Mouse (Mus musculus) kidney, adult 2 months (tissue): ENCODE measurements at regions not wholly inside any gene's neighbourhood (a gene's known extent, or its start where the extent isn't known, plus 50 kb on each side); places are given as distances from the start of the nearest gene placed in this dataset.

Source experiments
- DNase-seq: peaks from one replicate; pipeline ENCODE4 v3.0.0; 2021
- H3K27ac ChIP-seq: fragments of 200-500 bp; 2 replicates; pipeline ENCODE4 v1.5.1; 2012; ENCODE audit warnings: low read depth, low read length, control low read depth, inconsistent platforms; ENCODE audit not compliant: insufficient read depth
- H3K27me3 ChIP-seq: fragments of 200-500 bp; replicated peaks from 2 replicates; pipeline ENCODE4 v1.6.1; 2012; ENCODE audit warnings: mild to moderate bottlenecking, moderate library complexity, low read length, inconsistent platforms; ENCODE audit not compliant: control insufficient read depth, insufficient read depth
- H3K36me3 ChIP-seq: fragments of 200-500 bp; 2 replicates; pipeline ENCODE4 v1.6.1; 2012; ENCODE audit warnings: mild to moderate bottlenecking, moderate library complexity, low read length, inconsistent platforms; ENCODE audit not compliant: control insufficient read depth, insufficient read depth
- H3K4me1 ChIP-seq: fragments of 200-500 bp; 2 replicates; pipeline ENCODE4 v1.6.1; 2011; ENCODE audit warnings: low read length; ENCODE audit not compliant: control insufficient read depth, insufficient read depth
- H3K4me3 ChIP-seq: fragments of 200-500 bp; 2 replicates; pipeline ENCODE4 v1.5.1; 2011; ENCODE audit warnings: mild to moderate bottlenecking, low read depth, low read length, control low read depth; ENCODE audit not compliant: insufficient read depth
- CTCF ChIP-seq: fragments of 200-500 bp; conservative IDR thresholded peaks from 2 replicates; pipeline ENCODE4 v1.5.1; 2011; ENCODE audit warnings: low read depth, mild to moderate bottlenecking, control low read depth, low read length, moderate library complexity, mixed read lengths; ENCODE audit not compliant: insufficient read depth, insufficient read length
- POLR2A ChIP-seq: fragments of 200-500 bp; IDR thresholded peaks from one replicate; pipeline ENCODE4 v1.6.1; 2011; ENCODE audit warnings: low read depth, low read length, control low read depth
- WGBS: fragments of 180-500 bp; shearing (Covaris S2); methylation state at CpG from one replicate; pipeline ENCODE4 v1.1.7; 2018; 5-methylcytosine and 5-hydroxymethylcytosine counted together

GRCm38 (mm10) chr5:47240060-47240459, 742.9 kb upstream of the Slit2 start:
- DNase-seq, result no peak
- Histone ChIP-seq H3K4me3 (no peak overlapping the region), H3K36me3 (no peaks in the 10 kb centered on the region), H3K27me3 (no peaks in the 10 kb centered on the region), H3K27ac (no peak overlapping the region), H3K4me1 (no peaks in the 10 kb centered on the region)
- TF ChIP-seq POLR2A (no peak), CTCF (no peak)
- 53% methylated on average over 2 of the region's 2 CpGs for WGBS

- DNase-seq, result peak; percentile 2
- Histone ChIP-seq H3K36me3 (no peaks in the 10 kb centered on the region), H3K4me3 (no peak overlapping the region), H3K27ac (no peak overlapping the region), H3K27me3 (no peaks in the 10 kb centered on the region), H3K4me1 (no peaks in the 10 kb centered on the region)
- 58% methylated on average over 7 of the region's 7 CpGs for WGBS
- TF ChIP-seq CTCF, result no peak
- TF ChIP-seq POLR2A, result no peak
Observed at GRCm38 (mm10) chr5:47240586-47240985, 742.4 kb upstream of the Slit2 start.

GRCm38 (mm10) chr5:47254835-47255369, 728.0 kb upstream of the Slit2 start:
- no peak for DNase-seq
- H3K36me3 ChIP-seq, result no peaks in the 10 kb centered on the region
- H3K4me1 ChIP-seq, result no peaks in the 10 kb centered on the region
- no peak for TF ChIP-seq POLR2A
- no peak for TF ChIP-seq CTCF
- no peak overlapping the region for H3K27ac ChIP-seq
- no peak overlapping the region for H3K4me3 ChIP-seq
- H3K27me3 ChIP-seq, result no peaks in the 10 kb centered on the region

- H3K4me1 ChIP-seq, result no peaks in the 10 kb centered on the region
- WGBS, result 75% methylated on average over 5 of the region's 5 CpGs
- no peak overlapping the region for H3K4me3 ChIP-seq
- TF ChIP-seq CTCF (no peak), POLR2A (no peak)
- H3K36me3 ChIP-seq, result no peaks in the 10 kb centered on the region
- H3K27me3 ChIP-seq, result no peaks in the 10 kb centered on the region
- no peak for DNase-seq
- H3K27ac ChIP-seq, result no peak overlapping the region
Observed at GRCm38 (mm10) chr5:47261658-47262411, 721.1 kb upstream of the Slit2 start.

GRCm38 (mm10) chr5:47272642-47273041, 710.3 kb upstream of the Slit2 start:
- no peak overlapping the region for H3K27ac ChIP-seq
- no peak for DNase-seq
- H3K4me1 ChIP-seq, result no peaks in the 10 kb centered on the region

GRCm38 (mm10) chr5:47273389-47274255, 709.3 kb upstream of the Slit2 start:
- H3K27ac ChIP-seq, result no peak overlapping the region
- no peak for DNase-seq
- TF ChIP-seq POLR2A (no peak), CTCF (no peak)

More at GRCm38 (mm10) chr5:47272642-47273041, 710.3 kb upstream of the Slit2 start:
- 63% methylated on average over 3 of the region's 3 CpGs for WGBS
- no peak for TF ChIP-seq CTCF
- no peak for TF ChIP-seq POLR2A
- Histone ChIP-seq H3K4me3 (no peak overlapping the region), H3K27me3 (no peaks in the 10 kb centered on the region), H3K36me3 (no peaks in the 10 kb centered on the region)

GRCm38 (mm10) chr5:47274256-47274638, 708.7 kb upstream of the Slit2 start:
- TF ChIP-seq POLR2A (no peak), CTCF (no peak)
- 67% methylated on average over 1 of the region's 1 CpGs for WGBS
- Histone ChIP-seq H3K27me3 (no peaks in the 10 kb centered on the region), H3K4me1 (no peaks in the 10 kb centered on the region), H3K36me3 (no peaks in the 10 kb centered on the region), H3K27ac (no peak overlapping the region), H3K4me3 (no peak overlapping the region)
- no peak for DNase-seq

More at GRCm38 (mm10) chr5:47273389-47274255, 709.3 kb upstream of the Slit2 start:
- H3K4me1 ChIP-seq, result no peaks in the 10 kb centered on the region
- 37% methylated on average over 9 of the region's 9 CpGs for WGBS
- no peaks in the 10 kb centered on the region for H3K27me3 ChIP-seq
- H3K36me3 ChIP-seq, result no peaks in the 10 kb centered on the region
- no peak overlapping the region for H3K4me3 ChIP-seq
